Mouse (Mus musculus) midbrain, embryonic 14.5 days (tissue): Measurements from ENCODE around the gene Tbc1d21. TPM values are rescaled to one million over a fixed set of nuclear protein-coding genes. Genes with fewer than 3 reads are reported as not detected.

Source experiments
- ATAC-seq: fragments of 200-750 bp; cut with Nextera tagmentation; 2 replicates; pipeline ENCODE4 v1.8.0; 2017; ENCODE audit warnings: moderate number of reproducible peaks, moderate library complexity; ENCODE audit not compliant: low FRiP score, low TSS enrichment
- DNase-seq: peaks from one replicate; pipeline ENCODE4 v3.0.0-alpha.2; 2015
- H3K27ac ChIP-seq: fragments of 300-500 bp; sonication (generic); replicated peaks from 2 replicates; pipeline ENCODE4 v1.5.1; 2014; ENCODE audit warnings: mild to moderate bottlenecking, low read depth, low read length, moderate library complexity
- H3K27me3 ChIP-seq: fragments of 300-500 bp; sonication (generic); 2 replicates; pipeline ENCODE4 v1.6.1; 2014; ENCODE audit warnings: low read length, control low read depth, mixed read lengths; ENCODE audit not compliant: control insufficient read depth, insufficient read depth
- H3K36me3 ChIP-seq: fragments of 300-500 bp; sonication (generic); 2 replicates; pipeline ENCODE4 v1.6.1; 2014; ENCODE audit warnings: low read length, control low read depth; ENCODE audit not compliant: control insufficient read depth, insufficient read depth
- H3K4me1 ChIP-seq: fragments of 300-500 bp; sonication (generic); 2 replicates; pipeline ENCODE4 v1.6.1; 2014; ENCODE audit warnings: mild to moderate bottlenecking, antibody characterized with exemption, low read length, control low read depth; ENCODE audit not compliant: control insufficient read depth, insufficient read depth
- H3K4me2 ChIP-seq: fragments of 300-500 bp; sonication (generic); 2 replicates; pipeline ENCODE4 v1.6.1; 2014; ENCODE audit warnings: mild to moderate bottlenecking, low read length, moderate library complexity
- H3K4me3 ChIP-seq: fragments of 300-500 bp; sonication (generic); replicated peaks from 2 replicates; pipeline ENCODE4 v1.5.1; 2014; ENCODE audit warnings: low read depth, low read length
- H3K9ac ChIP-seq: fragments of 300-500 bp; sonication (generic); replicated peaks from 2 replicates; pipeline ENCODE4 v1.6.1; 2014; ENCODE audit warnings: mild to moderate bottlenecking, low read length, moderate library complexity
- H3K9me3 ChIP-seq: fragments of 300-500 bp; sonication (generic); 2 replicates; pipeline ENCODE4 v1.6.1; 2016; ENCODE audit warnings: low read length, control low read depth, mixed read lengths; ENCODE audit not compliant: control insufficient read depth
- WGBS: fragments of 180-500 bp; shearing (Covaris S2); extraction: QIAGEN DNeasy Blood & Tissue Kit; methylation state at CpG from one replicate; pipeline ENCODE4 v1.1.7; 2014; 5-methylcytosine and 5-hydroxymethylcytosine counted together
- polyA plus RNA-seq: library from polyadenylated mRNA; unstranded; fragments of >200 nt; fragmentation: Nextera tagmentation; extraction: Ambion mirVana; gene quantifications from 2 replicates; pipeline ENCODE4 v1.2.1, GENCODE M21; 2014

Tbc1d21 gene
- polyA plus RNA-seq, 1 experiment from 2014 or later = not detected

DNA sequence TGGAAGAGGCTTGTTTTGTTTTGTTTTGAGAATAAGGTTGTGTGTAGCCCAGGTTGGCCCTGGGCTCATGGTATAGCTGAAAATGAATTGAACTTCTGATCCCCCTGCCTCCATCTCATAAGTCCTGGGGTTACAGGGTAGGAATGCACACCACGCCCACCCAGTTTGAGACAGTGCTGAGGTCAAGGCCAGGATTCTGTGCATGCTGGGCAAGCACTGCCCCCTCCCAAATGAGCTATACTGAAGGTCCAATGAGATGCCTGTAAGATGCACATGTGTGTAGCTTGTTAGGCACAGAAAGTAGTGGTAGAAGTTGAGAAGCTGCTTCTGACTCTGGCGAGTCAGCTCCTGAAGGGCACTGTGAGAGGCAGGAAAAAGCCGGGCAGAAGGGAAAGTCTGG is 18.1 kb upstream of the Tbc1d21 start:
- no peak overlapping the region for H3K27ac ChIP-seq
- no peak overlapping the region for H3K4me2 ChIP-seq
- no peaks in the 10 kb centered on the region for H3K4me1 ChIP-seq
- no peaks in the 10 kb centered on the region for H3K27me3 ChIP-seq
- 73% methylated on average over 3 of the region's 3 CpGs for WGBS
- no peak for ATAC-seq
- no peaks in the 10 kb centered on the region for H3K9me3 ChIP-seq
- no peak overlapping the region for H3K9ac ChIP-seq
- no peak overlapping the region for H3K4me3 ChIP-seq
- no peak for DNase-seq
- no peaks in the 10 kb centered on the region for H3K36me3 ChIP-seq

DNA sequence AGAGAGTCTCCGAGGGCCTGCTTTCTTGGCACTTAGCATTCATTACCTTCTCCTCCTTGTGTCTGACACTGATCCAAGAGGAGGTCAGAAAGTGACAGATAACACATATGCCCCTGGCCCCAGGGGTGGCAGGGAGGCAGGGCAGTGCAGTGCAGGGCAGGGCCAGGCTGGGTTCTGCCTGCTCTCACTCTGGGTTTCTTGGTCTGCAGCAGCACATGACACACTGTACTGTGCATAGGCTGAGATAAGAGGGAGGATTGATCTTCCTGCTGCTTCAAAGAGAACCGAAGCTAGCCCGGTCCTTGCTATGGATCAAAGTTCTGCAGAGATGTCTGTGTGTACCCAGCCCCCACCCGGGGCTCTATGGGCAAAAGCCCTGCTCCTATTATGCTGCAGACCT is 8.6 kb upstream of the Tbc1d21 start:
- no peaks in the 10 kb centered on the region for H3K27me3 ChIP-seq
- no peaks in the 10 kb centered on the region for H3K9me3 ChIP-seq
- no peak overlapping the region for H3K4me3 ChIP-seq
- DNase-seq (peak; percentile 23), ATAC-seq (no peak)
- H3K4me2 ChIP-seq = no peak overlapping the region
- 0 out of 2 replicates have a peak, but pooled peaks cover 2% of the 10 kb centered on the region for H3K4me1 ChIP-seq
- no peak overlapping the region for H3K9ac ChIP-seq
- H3K36me3 ChIP-seq = no peaks in the 10 kb centered on the region
- 56% methylated on average over 4 of the region's 4 CpGs for WGBS
- no peak overlapping the region for H3K27ac ChIP-seq

DNA sequence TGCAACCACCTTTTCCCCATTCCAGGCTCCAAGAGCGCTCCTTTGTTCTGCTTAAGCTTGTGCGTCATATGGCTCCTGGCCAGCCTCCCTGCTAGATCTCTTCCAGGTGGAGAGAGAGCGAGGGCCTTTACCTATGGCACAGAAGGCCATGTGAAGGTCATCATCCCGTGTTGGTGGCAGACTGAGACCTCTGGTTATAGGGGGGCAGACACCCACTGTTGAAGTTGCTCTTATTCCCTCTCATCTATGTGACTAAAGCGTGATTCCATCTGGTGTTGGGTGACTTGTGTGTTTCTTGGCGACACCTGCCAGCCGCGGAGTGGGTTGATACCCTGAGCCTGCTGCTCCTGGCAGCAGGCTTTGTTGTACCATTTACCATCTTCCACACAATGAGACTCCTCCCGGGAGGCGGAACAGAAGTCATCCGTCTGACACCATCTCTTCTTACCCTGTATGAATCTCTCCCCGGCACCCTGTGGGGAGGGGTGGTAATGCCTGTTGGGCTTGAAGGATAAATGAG is 3.7 kb upstream of the Tbc1d21 start:
- H3K36me3 ChIP-seq = no peaks in the 10 kb centered on the region
- no peaks in the 10 kb centered on the region for H3K9me3 ChIP-seq
- DNase-seq (peak; percentile 24), ATAC-seq (no peak)
- H3K4me2 ChIP-seq = no peak overlapping the region
- H3K4me1 ChIP-seq = 0 out of 2 replicates have a peak, but pooled peaks cover 3% of the 10 kb centered on the region
- 57% methylated on average over 12 of the region's 12 CpGs for WGBS
- no peaks in the 10 kb centered on the region for H3K27me3 ChIP-seq
- no peak overlapping the region for H3K27ac ChIP-seq
- H3K9ac ChIP-seq = no peak overlapping the region
- H3K4me3 ChIP-seq = no peak overlapping the region

DNA sequence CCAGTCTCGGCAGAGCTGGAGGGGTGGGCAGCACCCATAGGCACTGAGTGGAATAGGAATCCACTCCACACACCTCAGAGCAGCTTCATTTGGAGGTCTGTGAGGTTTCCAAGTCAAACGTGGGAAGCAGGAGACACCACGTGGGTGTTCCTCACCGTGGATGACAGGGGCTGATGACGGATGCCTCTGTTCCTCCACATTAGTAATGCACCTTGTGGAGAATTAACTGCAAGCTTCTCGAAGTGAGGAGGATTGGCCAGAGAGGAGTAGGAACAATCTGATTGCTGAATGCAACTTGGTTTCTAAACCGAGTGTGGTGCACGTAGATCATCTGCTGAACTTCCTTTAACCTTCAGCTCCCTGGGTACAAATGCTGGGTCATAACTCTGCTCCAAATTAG is 1.7 kb upstream of the Tbc1d21 start:
- no peaks in the 10 kb centered on the region for H3K36me3 ChIP-seq
- H3K4me1 ChIP-seq = 0 out of 2 replicates have a peak, but pooled peaks cover 3% of the 10 kb centered on the region
- no peak overlapping the region for H3K27ac ChIP-seq
- no peaks in the 10 kb centered on the region for H3K9me3 ChIP-seq
- no peak overlapping the region for H3K4me2 ChIP-seq
- H3K9ac ChIP-seq = no peak overlapping the region
- H3K4me3 ChIP-seq = no peak overlapping the region
- no peaks in the 10 kb centered on the region for H3K27me3 ChIP-seq
- WGBS = 76% methylated on average over 8 of the region's 8 CpGs
- ATAC-seq = no peak
- no peak for DNase-seq

DNA sequence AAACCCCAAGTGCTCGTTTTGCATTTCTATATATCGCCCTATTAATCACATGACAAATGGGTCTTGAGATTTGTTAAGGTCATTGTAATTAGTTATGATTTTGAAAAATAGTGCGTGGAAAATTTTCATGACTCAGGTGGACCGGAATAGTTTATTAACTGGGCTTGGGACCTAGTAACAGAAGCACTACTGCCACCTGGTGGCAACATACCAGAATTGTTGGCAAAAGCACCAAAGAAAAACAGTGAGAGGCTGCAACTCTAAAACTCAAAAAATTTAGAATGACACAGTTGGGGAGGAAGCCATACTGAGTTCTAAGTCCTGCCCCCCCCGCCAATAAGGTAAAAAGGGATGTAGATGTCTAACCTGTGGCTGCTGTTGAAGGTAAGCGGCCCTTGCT is 611 bp downstream of the Tbc1d21 start:
- Histone ChIP-seq H3K9ac (no peak overlapping the region), H3K9me3 (no peaks in the 10 kb centered on the region), H3K27ac (no peak overlapping the region), H3K4me1 (0 out of 2 replicates have a peak, but pooled peaks cover 3% of the 10 kb centered on the region), H3K27me3 (no peaks in the 10 kb centered on the region), H3K4me3 (no peak overlapping the region), H3K4me2 (no peak overlapping the region), H3K36me3 (no peaks in the 10 kb centered on the region)
- ATAC-seq (no peak), DNase-seq (peak; percentile 56)
- WGBS = 55% methylated on average over 6 of the region's 6 CpGs

DNA sequence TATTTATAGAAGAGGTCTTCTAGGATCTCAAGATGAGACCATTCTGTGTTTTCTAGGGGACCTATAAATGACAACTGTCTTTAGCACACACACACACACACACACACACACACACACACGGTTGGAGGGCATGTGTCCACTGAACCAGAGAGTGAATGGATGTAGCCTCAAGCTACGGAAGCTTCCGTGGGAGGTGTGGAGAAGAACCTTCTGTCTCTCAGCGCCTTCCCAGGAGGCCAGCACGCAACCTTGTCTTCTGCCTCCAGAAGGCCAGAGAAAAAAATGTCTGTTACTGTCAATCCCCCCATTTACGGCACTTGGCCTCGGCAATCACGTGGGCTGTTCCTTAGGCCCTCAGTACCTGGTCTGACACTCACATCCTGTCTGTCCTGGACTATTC is 5.9 kb downstream of the Tbc1d21 start:
- DNase-seq = no peak
- no peak overlapping the region for H3K4me2 ChIP-seq

DNA sequence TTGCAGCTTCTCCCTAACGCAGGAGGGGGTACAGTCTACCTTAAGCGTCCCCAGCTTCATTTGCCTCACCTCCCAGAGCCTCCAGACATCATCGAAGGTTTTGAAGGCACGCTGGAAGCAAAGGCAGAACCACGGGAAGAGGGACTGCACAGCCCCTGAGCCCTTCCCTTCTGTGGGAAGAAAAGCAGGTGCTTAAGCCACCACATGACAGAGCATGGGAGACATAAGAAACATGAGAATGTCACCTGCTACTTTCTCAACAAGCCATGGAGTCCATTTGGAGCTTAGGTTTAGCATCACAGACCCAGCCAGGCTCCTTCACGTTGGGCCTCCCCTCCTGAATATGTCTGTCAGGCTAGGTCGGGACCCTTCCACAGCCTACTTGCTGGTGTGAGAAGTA is 8.3 kb downstream of the Tbc1d21 start:
- Histone ChIP-seq H3K27me3 (no peaks in the 10 kb centered on the region), H3K4me1 (no peaks in the 10 kb centered on the region), H3K9ac (no peak overlapping the region), H3K36me3 (no peaks in the 10 kb centered on the region), H3K4me2 (no peak overlapping the region), H3K4me3 (no peak overlapping the region), H3K27ac (no peak overlapping the region), H3K9me3 (no peaks in the 10 kb centered on the region)
- DNase-seq = no peak
- WGBS = 88% methylated on average over 7 of the region's 7 CpGs
- no peak for ATAC-seq

More for the DNA sequence above, 5.9 kb downstream of the Tbc1d21 start:
- WGBS = 89% methylated on average over 8 of the region's 8 CpGs
- Histone ChIP-seq H3K27ac (no peak overlapping the region), H3K4me3 (no peak overlapping the region), H3K4me1 (no peaks in the 10 kb centered on the region), H3K9me3 (no peaks in the 10 kb centered on the region), H3K27me3 (no peaks in the 10 kb centered on the region), H3K9ac (no peak overlapping the region), H3K36me3 (no peaks in the 10 kb centered on the region)
- no peak for ATAC-seq

DNA sequence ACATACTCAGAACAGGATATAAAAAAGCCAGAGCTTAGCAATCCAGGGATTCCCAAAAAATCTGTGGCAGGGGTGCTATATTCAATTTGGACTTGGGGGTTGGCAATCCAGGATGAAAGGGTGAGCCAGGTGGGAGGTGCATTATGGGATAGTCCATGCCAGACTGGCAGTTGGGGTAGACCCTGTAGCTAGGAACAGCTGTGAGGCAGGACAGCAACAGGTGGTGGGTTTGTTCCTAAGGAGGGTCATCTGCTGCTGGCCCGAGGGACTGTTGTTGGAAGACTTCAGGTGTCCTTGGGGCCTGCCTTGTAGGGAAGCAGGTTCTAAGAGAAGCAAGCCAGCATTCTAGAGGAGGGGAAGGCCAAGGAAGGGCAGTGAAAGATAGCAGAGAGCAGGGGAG is 8.9 kb downstream of the Tbc1d21 start:
- H3K27ac ChIP-seq = no peak overlapping the region
- H3K4me2 ChIP-seq = no peak overlapping the region
- no peak overlapping the region for H3K9ac ChIP-seq
- H3K4me1 ChIP-seq = no peaks in the 10 kb centered on the region
- no peak for ATAC-seq
- no peaks in the 10 kb centered on the region for H3K27me3 ChIP-seq
- H3K9me3 ChIP-seq = no peaks in the 10 kb centered on the region
- no peak overlapping the region for H3K4me3 ChIP-seq
- WGBS = 92% methylated on average over 1 of the region's 1 CpGs
- DNase-seq = no peak
- H3K36me3 ChIP-seq = no peaks in the 10 kb centered on the region

DNA sequence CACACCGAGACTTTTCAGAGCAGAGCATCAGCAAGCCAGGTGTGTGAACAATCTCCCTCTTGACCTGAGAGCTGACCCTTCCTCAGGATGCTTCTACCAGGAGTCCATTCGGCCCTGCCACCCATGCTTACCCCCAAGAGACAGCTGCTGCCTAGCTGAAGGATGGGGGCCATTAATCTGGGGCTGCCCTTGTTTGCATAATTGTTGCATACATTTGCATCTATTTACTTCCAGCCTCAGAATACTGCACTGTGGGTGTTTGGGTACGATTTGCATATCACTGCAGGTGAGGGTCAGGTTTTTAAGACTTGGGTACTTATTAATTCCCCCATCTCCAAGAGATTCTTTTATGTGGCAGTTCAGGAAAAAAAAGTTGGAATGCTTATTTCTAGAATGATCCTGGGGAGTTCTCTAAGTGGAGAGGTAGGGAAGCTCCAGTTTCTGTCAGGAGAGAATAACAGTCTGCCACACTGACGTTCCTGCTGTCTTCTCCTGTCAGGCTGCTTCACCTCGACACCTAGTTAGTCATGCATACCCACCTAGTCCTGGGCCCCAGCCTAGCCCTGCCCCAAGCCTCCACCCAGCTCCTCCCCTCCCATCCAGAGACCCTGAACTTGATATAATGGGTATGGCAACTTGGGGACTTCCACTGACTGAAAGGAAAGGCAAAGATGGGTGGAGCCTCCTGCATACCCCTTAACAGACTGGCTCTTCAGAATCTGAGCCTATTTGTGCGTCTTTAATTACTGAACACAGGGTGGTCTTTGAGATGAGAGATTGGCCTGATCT is 14.8 kb downstream of the Tbc1d21 start:
- 25% methylated on average over 6 of the region's 6 CpGs for WGBS
- no peak for ATAC-seq
- H3K4me1 ChIP-seq = 0 out of 2 replicates have a peak, but pooled peaks cover 12% of the 10 kb centered on the region
- no peaks in the 10 kb centered on the region for H3K27me3 ChIP-seq
- H3K27ac ChIP-seq = peak overlapping the region; percentile 37; the same call in 1 of the 2 replicates
- no peak overlapping the region for H3K4me2 ChIP-seq
- DNase-seq = peak; percentile 39
- H3K36me3 ChIP-seq = no peaks in the 10 kb centered on the region
- no peak overlapping the region for H3K9ac ChIP-seq
- H3K4me3 ChIP-seq = no peak overlapping the region
- no peaks in the 10 kb centered on the region for H3K9me3 ChIP-seq
